Mouse (Mus musculus) forebrain, embryonic 11.5 days (tissue): Measurements from ENCODE around the gene Fbxo27. TPM values are rescaled to one million over a fixed set of nuclear protein-coding genes. Genes with fewer than 3 reads are reported as not detected.

ENCODE experiments used
- ATAC-seq: fragments of 200-750 bp; cut with Nextera tagmentation; replicated peaks from 2 replicates; pipeline ENCODE4 v1.8.0; 2017; ENCODE audit warnings: moderate TSS enrichment; ENCODE audit not compliant: low FRiP score
- DNase-seq: peaks from one replicate; pipeline ENCODE4 v3.0.0-alpha.2; 2017; ENCODE audit warnings: low spot score
- H3K27ac ChIP-seq: fragments of 300-500 bp; sonication (generic); 2 replicates; pipeline ENCODE4 v1.5.1; 2014; ENCODE audit warnings: low read depth, low read length
- H3K27me3 ChIP-seq: fragments of 300-500 bp; sonication (generic); 2 replicates; pipeline ENCODE4 v1.6.1; 2014; ENCODE audit warnings: mild to moderate bottlenecking, low read length, mixed read lengths; ENCODE audit not compliant: control insufficient read depth, insufficient read depth
- H3K36me3 ChIP-seq: fragments of 300-500 bp; sonication (generic); 2 replicates; pipeline ENCODE4 v1.6.1; 2014; ENCODE audit warnings: mild to moderate bottlenecking, low read length, moderate library complexity, mixed read lengths; ENCODE audit not compliant: control insufficient read depth, insufficient read depth
- H3K4me1 ChIP-seq: fragments of 300-500 bp; sonication (generic); replicated peaks from 2 replicates; pipeline ENCODE4 v1.6.1; 2014; ENCODE audit warnings: low read length, mixed read lengths; ENCODE audit not compliant: control insufficient read depth, insufficient read depth
- H3K4me2 ChIP-seq: fragments of 300-500 bp; sonication (generic); 2 replicates; pipeline ENCODE4 v1.6.1; 2014; ENCODE audit warnings: low read depth, mild to moderate bottlenecking, low read length, moderate library complexity, mixed read lengths; ENCODE audit not compliant: severe bottlenecking
- H3K4me3 ChIP-seq: fragments of 300-500 bp; sonication (generic); 2 replicates; pipeline ENCODE4 v1.5.1; 2014; ENCODE audit warnings: low read depth, low read length
- H3K9ac ChIP-seq: fragments of 300-500 bp; sonication (generic); 2 replicates; pipeline ENCODE4 v1.6.1; 2014; ENCODE audit warnings: low read length
- H3K9me3 ChIP-seq: fragments of 300-500 bp; sonication (generic); 2 replicates; pipeline ENCODE4 v1.6.1; 2016; ENCODE audit warnings: low read length, mixed read lengths; ENCODE audit not compliant: control insufficient read depth
- WGBS: fragments of 180-500 bp; shearing (Covaris S2); extraction: QIAGEN DNeasy Blood & Tissue Kit; methylation state at CpG from one replicate; pipeline ENCODE4 v1.1.7; 2014; 5-methylcytosine and 5-hydroxymethylcytosine counted together
- polyA plus RNA-seq: library from polyadenylated mRNA; unstranded; fragments of >200 nt; fragmentation: Nextera tagmentation; extraction: Ambion mirVana; gene quantifications from 2 replicates; pipeline ENCODE4 v1.2.1, GENCODE M21; 2014

The Fbxo27 gene
- 4.3 and 6.7 TPM in 2 replicates for polyA plus RNA-seq

DNA sequence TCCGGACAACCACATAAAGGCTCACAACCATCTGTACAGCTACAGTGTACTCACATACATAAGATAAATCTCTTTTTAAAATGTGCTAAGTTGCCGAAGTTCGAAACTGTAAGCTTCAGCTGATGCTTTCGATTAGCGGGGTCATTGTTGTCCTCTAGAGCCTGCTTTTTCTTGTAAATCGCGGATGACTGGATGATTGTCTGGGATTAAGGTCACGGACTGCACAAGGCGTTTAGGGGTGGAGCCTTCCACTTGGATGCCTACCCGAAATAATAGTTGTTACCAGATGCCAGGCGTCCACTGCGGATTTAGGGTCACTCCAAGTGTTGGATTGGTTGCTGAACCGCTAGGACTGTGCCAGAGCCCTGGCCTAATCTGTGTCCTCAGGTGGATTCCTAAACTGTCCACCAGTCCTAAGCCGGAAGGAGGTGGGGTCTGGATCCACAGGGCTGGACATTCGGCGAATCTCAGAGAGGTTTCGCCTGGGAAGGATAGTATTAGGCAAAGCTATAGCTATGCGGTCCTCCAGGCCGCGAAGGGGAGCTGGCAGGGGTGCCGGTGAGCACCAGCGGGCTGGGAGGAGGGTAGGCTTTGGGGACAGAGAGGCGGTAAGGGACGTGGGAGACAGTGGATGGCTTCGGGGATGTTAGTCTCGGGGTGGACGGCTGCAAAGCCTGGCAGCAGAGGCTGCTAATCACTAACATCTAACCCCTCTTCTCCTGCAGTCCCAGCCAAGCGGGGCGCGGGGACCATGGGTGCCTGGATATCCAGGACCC is at the start of gene Fbxo27:
Gene Fbxo27, plus strand, starts transcription at position 305 of the 776 bp plus-strand sequence.
- WGBS: 17% methylated on average over 28 of the region's 30 CpGs

DNA sequence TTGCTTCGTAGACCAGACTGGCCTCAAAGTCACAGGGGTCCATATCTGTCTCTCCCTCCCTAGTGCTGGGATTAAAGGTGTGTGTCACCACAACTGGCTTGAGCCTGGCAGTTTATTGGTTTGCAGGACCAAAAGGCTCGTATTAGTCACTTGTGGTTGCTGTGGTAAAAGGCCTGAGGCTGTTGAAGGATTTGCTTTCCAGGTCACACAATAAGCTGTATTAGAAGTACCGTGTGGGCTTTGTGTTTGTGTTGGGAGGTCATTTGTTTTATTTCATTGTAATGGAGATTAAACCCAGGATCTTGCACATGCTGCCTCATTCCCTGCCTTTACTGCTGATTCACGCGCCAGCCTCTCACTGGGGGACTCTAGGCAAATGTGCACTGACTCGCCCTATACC is 47.3 kb upstream of the Fbxo27 start:
- H3K27me3 ChIP-seq: no peaks in the 10 kb centered on the region
- H3K4me2 ChIP-seq: no peak overlapping the region
- H3K27ac ChIP-seq: no peak overlapping the region
- no peaks in the 10 kb centered on the region for H3K4me1 ChIP-seq
- ATAC-seq (no peak), DNase-seq (no peak)
- H3K36me3 ChIP-seq: no peaks in the 10 kb centered on the region
- H3K4me3 ChIP-seq: no peak overlapping the region
- 37% methylated on average over 6 of the region's 6 CpGs for WGBS
- no peaks in the 10 kb centered on the region for H3K9me3 ChIP-seq
- no peak overlapping the region for H3K9ac ChIP-seq

More for the DNA sequence above, at the start of gene Fbxo27:
- peak; percentile 66 for DNase-seq
- Histone ChIP-seq H3K9ac (peak within 1 kb of the TSS; percentile 56), H3K36me3 (no peaks in the 10 kb centered on the region), H3K9me3 (no peaks in the 10 kb centered on the region), H3K4me3 (peak within 1 kb of the TSS; percentile 37), H3K27me3 (peaks cover 4% of the 10 kb centered on the region; the same call in 1 of the 2 replicates), H3K4me2 (peak within 1 kb of the TSS; percentile 53), H3K4me1 (no peaks in the 10 kb centered on the region; the same call in 1 of the 2 replicates), H3K27ac (no peak within 1 kb of the TSS)
- peak; percentile 49 for ATAC-seq

- 92% methylated on average over 2 of the region's 2 CpGs for WGBS
- no peak for DNase-seq
- Histone ChIP-seq H3K27me3 (no peaks in the 10 kb centered on the region), H3K9ac (no peak overlapping the region), H3K4me2 (no peak overlapping the region), H3K27ac (no peak overlapping the region), H3K36me3 (no peaks in the 10 kb centered on the region), H3K4me3 (no peak overlapping the region), H3K4me1 (no peaks in the 10 kb centered on the region), H3K9me3 (no peaks in the 10 kb centered on the region)
- ATAC-seq: no peak
Observed at GRCm38 (mm10) chr7:28645947-28646475, 46.6 kb upstream of the Fbxo27 start.

DNA sequence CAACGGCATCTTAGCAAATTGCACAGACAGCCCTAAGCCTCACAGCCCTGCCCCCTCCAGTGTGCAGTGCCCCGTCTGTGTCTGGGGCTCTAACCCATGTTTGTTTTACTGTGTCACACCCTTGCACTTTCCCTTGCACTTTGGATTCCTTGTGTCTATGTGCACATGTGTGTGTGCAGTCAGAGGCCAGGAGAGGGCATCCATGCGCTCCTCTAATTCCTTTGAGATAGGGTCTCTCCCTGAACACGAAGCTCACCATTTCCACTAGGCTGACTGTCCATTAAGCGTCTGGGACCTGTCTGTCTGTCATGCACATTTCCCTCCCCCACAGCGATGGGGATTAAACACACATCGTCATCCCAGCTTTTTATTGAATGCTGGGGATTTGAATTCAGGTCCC is 45.6 kb upstream of the Fbxo27 start:
- DNase-seq (no peak), ATAC-seq (no peak)
- Histone ChIP-seq H3K9ac (no peak overlapping the region), H3K4me3 (no peak overlapping the region), H3K27me3 (no peaks in the 10 kb centered on the region), H3K4me2 (no peak overlapping the region), H3K4me1 (no peaks in the 10 kb centered on the region), H3K36me3 (no peaks in the 10 kb centered on the region), H3K27ac (no peak overlapping the region), H3K9me3 (no peaks in the 10 kb centered on the region)
- 53% methylated on average over 7 of the region's 7 CpGs for WGBS

DNA sequence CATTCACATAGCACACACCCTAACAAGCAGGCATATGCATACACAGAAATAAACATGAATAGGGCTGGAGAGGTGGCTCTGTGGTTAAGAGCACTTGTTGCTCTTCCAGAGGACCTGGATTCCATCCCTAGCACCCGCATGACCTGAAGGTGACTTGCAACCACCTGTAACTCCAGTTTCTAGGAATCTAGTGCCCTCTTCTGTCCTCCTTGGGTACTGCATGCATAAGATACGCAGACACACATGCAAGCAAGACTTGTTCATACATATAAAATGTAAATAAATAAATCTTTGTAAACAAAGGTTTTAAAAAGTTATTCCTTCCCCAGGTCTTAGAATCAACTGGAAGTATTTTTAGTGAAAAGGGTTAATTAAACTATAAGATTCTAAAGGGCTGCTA is 41.5 kb upstream of the Fbxo27 start:
- no peak for ATAC-seq
- Histone ChIP-seq H3K27ac (no peak overlapping the region), H3K4me3 (no peak overlapping the region), H3K9me3 (no peaks in the 10 kb centered on the region), H3K36me3 (no peaks in the 10 kb centered on the region), H3K4me1 (no peaks in the 10 kb centered on the region), H3K27me3 (no peaks in the 10 kb centered on the region), H3K9ac (no peak overlapping the region), H3K4me2 (no peak overlapping the region)
- WGBS: 91% methylated on average over 2 of the region's 2 CpGs
- no peak for DNase-seq

DNA sequence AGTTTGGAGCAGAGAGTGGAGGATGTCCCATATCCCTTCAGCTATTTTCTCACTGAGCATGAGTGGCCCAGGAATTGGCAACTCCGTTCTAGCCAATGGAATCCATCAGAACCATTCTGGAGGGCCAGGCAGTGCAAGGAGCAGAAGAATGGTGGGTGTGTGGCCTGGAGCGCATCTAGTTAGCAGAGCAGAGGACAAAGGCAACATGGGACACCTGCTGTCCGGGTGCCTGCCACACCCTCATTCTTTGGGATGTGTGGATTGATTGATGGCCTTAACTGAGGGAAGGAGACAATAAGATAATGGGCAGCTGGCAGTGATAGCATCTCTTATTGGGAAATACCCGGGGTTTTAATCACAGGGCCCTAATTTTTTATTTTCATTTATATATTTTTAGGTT is 36.2 kb upstream of the Fbxo27 start:
- H3K27me3 ChIP-seq: no peaks in the 10 kb centered on the region
- H3K4me2 ChIP-seq: no peak overlapping the region
- no peaks in the 10 kb centered on the region for H3K36me3 ChIP-seq
- WGBS: 80% methylated on average over 4 of the region's 4 CpGs
- no peak for ATAC-seq
- no peaks in the 10 kb centered on the region for H3K4me1 ChIP-seq
- no peak for DNase-seq
- H3K9me3 ChIP-seq: no peaks in the 10 kb centered on the region
- H3K9ac ChIP-seq: no peak overlapping the region
- no peak overlapping the region for H3K4me3 ChIP-seq
- no peak overlapping the region for H3K27ac ChIP-seq

DNA sequence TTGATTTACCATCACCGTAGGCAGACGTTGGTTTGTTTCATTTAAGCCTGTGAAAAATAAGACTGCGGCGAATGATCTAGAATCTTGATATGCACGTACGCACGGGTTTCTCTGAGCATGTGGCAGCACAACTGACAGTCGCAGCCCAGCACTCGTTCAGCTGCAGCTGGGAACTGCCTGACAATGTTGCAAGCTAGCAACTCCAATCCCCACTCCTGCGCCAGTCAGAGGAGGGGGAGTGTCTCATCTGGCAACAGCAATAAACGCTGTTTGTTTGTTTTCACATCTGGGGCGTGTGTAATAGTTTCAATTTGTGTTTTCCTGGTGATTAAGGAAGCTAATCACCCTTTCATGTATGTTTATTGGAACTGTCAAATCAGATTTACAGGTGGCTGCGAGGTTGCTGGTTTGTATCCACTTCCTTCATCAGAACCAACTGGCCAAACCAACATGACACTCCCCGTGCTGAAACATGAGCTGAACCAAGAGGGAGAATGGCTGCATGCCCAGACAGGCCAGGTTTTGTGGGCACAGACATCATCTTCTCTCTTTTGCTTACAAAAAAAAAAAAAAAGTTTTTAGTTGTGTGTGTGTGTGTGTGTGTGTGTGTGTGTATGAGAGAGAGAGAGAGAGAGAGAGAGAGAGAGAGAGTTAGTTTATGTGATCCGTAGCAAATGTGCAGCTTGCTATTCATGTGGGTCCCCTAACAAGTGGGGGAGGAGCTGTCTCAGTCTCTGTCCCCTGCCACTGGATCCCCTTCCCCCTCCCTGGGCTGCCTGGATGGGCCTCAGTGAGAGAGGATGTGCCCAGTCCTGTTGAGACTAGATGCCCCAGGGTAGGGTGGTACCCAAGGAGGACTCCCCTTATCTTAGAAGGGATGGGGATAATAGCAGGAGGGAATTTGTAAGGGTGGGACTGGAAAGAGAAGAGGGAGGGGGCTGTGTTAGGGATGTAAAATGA is 26.7 kb upstream of the Fbxo27 start:
- Histone ChIP-seq H3K9me3 (no peaks in the 10 kb centered on the region), H3K4me2 (no peak overlapping the region), H3K27ac (no peak overlapping the region), H3K27me3 (no peaks in the 10 kb centered on the region), H3K36me3 (no peaks in the 10 kb centered on the region), H3K4me3 (no peak overlapping the region), H3K9ac (no peak overlapping the region), H3K4me1 (0 out of 2 replicates have a peak, but pooled peaks cover 3% of the 10 kb centered on the region)
- ATAC-seq: no peak
- no peak for DNase-seq
- 53% methylated on average over 15 of the region's 15 CpGs for WGBS

- no peak overlapping the region for H3K9ac ChIP-seq
- no peak overlapping the region for H3K4me3 ChIP-seq
- no peaks in the 10 kb centered on the region for H3K9me3 ChIP-seq
- H3K27ac ChIP-seq: no peak overlapping the region
- H3K4me2 ChIP-seq: no peak overlapping the region
- H3K36me3 ChIP-seq: no peaks in the 10 kb centered on the region
- ATAC-seq (no peak), DNase-seq (no peak)
- H3K27me3 ChIP-seq: no peaks in the 10 kb centered on the region
- no peaks in the 10 kb centered on the region for H3K4me1 ChIP-seq
- 77% methylated on average over 4 of the region's 4 CpGs for WGBS
Observed at GRCm38 (mm10) chr7:28671172-28671571, 21.5 kb upstream of the Fbxo27 start.
